17 mouse cellular contexts compared by ENCODE assay signal in genomic region chr10:40668640-40669039, GRCm38 (mm10). TPM values are rescaled to one million over a fixed set of nuclear protein-coding genes. Genes with fewer than 3 reads are reported as not detected.
"Had no signal": no experiment of that assay in that cellular context is flagged by ENCODE, and none has a peak within 500 bp of the region (broad histone marks: within the 10 kb centered on the region; RNA-seq: fewer than 3 reads in every experiment).

No protein-coding gene starts in this region.

- H3K9ac ChIP-seq: neural tube, embryonic 12.5 days; neural tube, embryonic 13.5 days; neural tube, embryonic 15.5 days; stomach, embryonic 15.5 days had no signal

- H3K27me3 ChIP-seq: neural tube, embryonic 12.5 days; neural tube, embryonic 13.5 days; neural tube, embryonic 15.5 days; stomach, embryonic 15.5 days had no signal

- H3K36me3 ChIP-seq: neural tube, embryonic 12.5 days; neural tube, embryonic 13.5 days; neural tube, embryonic 15.5 days; stomach, embryonic 15.5 days had no signal

- H3K4me3 ChIP-seq: neural tube, embryonic 12.5 days; neural tube, embryonic 13.5 days; neural tube, embryonic 15.5 days; stomach, embryonic 15.5 days had no signal

- H3K4me2 ChIP-seq: neural tube, embryonic 12.5 days; neural tube, embryonic 13.5 days; neural tube, embryonic 15.5 days; stomach, embryonic 15.5 days had no signal

- H3K27ac ChIP-seq: neural tube, embryonic 12.5 days; neural tube, embryonic 13.5 days; neural tube, embryonic 15.5 days; stomach, embryonic 15.5 days; stomach, postnatal 0 days had no signal

- H3K4me1 ChIP-seq: stomach, embryonic 15.5 days had no signal

- H3K9me3 ChIP-seq: neural tube, embryonic 12.5 days; neural tube, embryonic 13.5 days; neural tube, embryonic 15.5 days; stomach, embryonic 15.5 days had no signal

- DNase-seq: retina, postnatal 1 day; right cerebral cortex, adult 18-20 months; right cerebral cortex, postnatal 14 days; right cerebral cortex, postnatal 25 days; right cerebral cortex, postnatal 4 days; spleen, adult 18-20 months; thymus, adult 2 months; thymus, postnatal 14 days; thymus, postnatal 25 days; thymus, postnatal 36 days; thymus, postnatal 4 days had no signal

RNA-seq across cellular contexts. Expression of gene Mettl24, which starts 14.4 kb away (rescaled TPM):
- total RNA-seq: neutrophil, adult 5-6 weeks had no signal
